20 mouse cellular contexts compared by ENCODE assay signal in genomic region chr4:109266056-109266455, GRCm38 (mm10). TPM values are rescaled to one million over a fixed set of nuclear protein-coding genes. Genes with fewer than 3 reads are reported as not detected.
"Had no signal": no experiment of that assay in that cellular context is flagged by ENCODE, and none has a peak within 500 bp of the region (broad histone marks: within the 10 kb centered on the region; RNA-seq: fewer than 3 reads in every experiment).

No protein-coding gene starts in this region.

- H3K36me3 ChIP-seq: midbrain, embryonic 10.5 days; midbrain, embryonic 12.5 days; neural tube, embryonic 13.5 days; neural tube, embryonic 15.5 days had no signal

- H3K4me1 ChIP-seq: midbrain, embryonic 10.5 days; midbrain, embryonic 12.5 days; neural tube, embryonic 13.5 days had no signal

- H3K27ac ChIP-seq: midbrain, embryonic 10.5 days; midbrain, embryonic 12.5 days; neural tube, embryonic 13.5 days; neural tube, embryonic 15.5 days had no signal

- H3K27me3 ChIP-seq: midbrain, embryonic 12.5 days; neural tube, embryonic 13.5 days; neural tube, embryonic 15.5 days had no signal

- ATAC-seq: midbrain, embryonic 16.5 days had no signal

- H3K9me3 ChIP-seq: midbrain, embryonic 10.5 days; midbrain, embryonic 12.5 days; neural tube, embryonic 13.5 days; neural tube, embryonic 15.5 days had no signal

- H3K4me2 ChIP-seq: lung, embryonic 14.5 days; midbrain, embryonic 12.5 days; neural tube, embryonic 13.5 days; neural tube, embryonic 15.5 days had no signal

- H3K4me3 ChIP-seq: midbrain, embryonic 10.5 days; midbrain, embryonic 12.5 days; myocyte; neural tube, embryonic 13.5 days; neural tube, embryonic 15.5 days had no signal

- H3K9ac ChIP-seq: lung, embryonic 14.5 days; midbrain, embryonic 12.5 days; neural tube, embryonic 13.5 days; neural tube, embryonic 15.5 days had no signal

- DNase-seq: lung, adult 18-20 months; lung, embryonic 14.5 days; lung, postnatal 10 days; lung, postnatal 4 days; midbrain, embryonic 14.5 days; retina, postnatal 1 day; right cerebral cortex, adult 18-20 months; right cerebral cortex, postnatal 25 days; right cerebral cortex, postnatal 4 days; spleen, adult 18-20 months; thymus, adult 18-20 months; thymus, postnatal 14 days; thymus, postnatal 4 days had no signal

RNA-seq across cellular contexts. Expression of gene Calr4, which starts 31.8 kb away (rescaled TPM):
- polyA plus RNA-seq: lung, embryonic 14.5 days; small intestine, adult 2 months had no signal
